Mouse (Mus musculus) fibroblast of lung, adult 2 months (primary cell): ENCODE measurements around the gene Itgb8.

Experiments
- DNase-seq: peaks from one replicate; pipeline ENCODE4 v3.0.0-alpha.2; 2011; ENCODE audit warnings: low read depth

The Itgb8 gene

DNA sequence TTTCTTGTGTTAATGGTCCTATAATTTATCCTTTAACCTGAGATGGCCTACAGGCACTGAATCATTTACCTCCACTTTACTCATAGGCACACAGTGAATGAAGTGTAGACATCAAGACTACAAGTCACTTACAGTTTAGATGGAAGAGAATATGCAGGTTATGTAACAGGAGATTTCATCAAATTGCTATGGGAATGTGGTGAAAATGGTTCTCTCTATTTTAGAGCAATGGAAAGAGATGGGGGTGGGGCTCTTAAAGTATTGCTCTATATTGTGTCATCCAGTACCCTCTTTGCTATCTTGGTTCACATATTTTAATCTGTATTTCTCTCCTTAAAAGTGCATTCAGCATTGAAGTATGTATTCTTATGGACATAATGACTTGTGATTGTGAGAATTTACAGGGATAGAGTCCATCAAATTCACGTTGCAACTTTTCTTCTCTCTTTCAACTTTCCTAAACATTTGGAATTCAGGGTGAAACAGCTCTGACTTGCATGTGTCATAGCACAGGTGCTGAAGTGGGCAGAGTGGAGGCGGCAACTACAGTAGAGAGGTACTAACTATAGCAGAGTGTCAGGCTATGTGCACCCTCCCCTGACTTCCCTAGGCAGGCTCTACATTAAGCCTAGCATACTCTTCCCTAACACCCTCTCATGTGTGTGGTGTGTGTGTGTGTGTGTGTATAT lies 29.1 kb downstream of the Itgb8 start:
- no peak for DNase-seq

DNA sequence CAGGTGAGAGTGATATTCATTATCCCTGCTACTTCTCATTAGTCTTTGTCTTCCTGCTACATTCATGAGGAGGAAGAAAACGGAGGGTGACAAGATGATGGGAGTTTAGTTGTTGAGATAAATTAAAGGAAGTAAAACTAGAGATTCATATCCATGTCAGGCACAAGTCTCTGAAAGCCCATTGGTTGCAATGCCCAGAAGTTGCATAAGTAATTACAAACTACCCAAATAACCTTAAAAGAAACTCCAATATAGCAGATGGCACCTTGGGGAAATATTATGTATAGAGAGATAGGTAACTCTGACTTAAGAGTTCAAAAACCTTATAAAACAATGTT lies 31.2 kb downstream of the Itgb8 start:
- DNase-seq: no peak

DNA sequence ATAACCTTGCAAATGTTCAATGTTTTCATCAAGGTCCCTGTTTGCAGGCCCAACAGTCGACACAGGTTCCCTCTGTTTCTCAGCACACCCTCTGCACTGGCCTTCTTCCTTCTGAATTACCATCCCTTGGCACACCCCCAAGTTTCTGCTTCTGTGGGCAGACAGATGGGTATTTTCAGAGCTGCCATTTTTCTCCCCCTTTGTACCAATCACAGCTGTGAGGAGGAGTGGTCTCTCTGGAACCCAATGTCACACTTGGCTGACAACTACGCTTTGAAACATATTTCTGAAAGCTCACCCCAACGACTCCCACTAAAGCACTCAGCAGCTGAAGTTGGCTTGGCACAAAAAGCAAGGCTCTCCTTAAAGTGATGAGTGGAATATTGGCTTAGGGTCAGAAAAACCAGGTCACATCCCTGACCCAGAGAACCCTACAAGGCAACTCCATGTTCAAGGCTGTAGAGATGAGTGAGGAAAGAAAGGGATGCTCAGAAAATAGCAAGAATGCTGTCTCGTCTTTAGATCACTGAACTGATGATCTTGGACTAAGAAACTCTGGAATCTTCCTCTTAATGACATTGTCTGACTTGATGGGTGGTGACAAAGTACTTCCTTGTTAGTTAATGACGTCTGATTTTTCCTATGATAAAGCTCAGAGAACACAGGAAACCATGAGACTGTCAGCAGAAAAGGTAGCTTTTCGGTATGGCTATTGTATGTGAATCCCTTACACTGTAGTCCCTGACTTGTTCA lies 31.7 kb downstream of the Itgb8 start:
- DNase-seq: no peak

DNA sequence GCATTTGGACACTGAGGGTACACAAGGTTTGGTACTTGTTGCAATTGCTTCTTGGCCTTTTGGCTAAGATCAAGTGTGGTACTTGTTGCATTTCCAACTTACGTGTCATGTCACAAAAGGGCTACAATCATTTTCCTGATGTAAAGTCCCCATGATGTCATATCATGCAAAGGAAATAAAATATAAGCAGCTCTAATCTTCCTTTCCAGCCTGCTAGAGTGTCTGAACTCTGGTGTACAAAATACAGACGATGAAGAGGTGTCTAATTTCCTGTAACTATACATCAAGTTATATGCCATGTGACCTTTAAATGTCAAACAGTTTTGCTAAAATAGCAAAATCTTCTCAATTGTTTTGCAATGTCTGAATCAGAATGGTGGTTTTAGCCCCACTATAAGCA lies 34.2 kb downstream of the Itgb8 start:
- no peak for DNase-seq

DNA sequence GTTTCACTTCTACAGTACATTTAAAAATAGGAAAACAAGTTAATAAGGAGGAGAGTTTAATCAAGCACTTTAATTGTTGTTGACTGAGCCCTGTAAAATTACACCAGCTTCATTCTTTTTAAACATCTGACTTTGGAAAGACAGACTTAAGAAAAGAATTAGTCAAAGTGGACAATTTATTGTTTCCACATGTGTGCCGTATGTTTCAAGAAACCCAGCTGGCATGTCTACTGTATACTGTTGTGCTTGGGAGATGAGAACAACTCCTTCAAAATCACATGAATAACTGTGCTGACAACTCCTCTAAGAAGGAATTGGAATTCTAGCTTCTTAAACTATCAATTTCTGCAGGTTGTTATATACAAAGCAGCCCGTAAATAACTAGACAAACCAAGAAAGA lies 35.8 kb downstream of the Itgb8 start:
- DNase-seq: no peak

DNA sequence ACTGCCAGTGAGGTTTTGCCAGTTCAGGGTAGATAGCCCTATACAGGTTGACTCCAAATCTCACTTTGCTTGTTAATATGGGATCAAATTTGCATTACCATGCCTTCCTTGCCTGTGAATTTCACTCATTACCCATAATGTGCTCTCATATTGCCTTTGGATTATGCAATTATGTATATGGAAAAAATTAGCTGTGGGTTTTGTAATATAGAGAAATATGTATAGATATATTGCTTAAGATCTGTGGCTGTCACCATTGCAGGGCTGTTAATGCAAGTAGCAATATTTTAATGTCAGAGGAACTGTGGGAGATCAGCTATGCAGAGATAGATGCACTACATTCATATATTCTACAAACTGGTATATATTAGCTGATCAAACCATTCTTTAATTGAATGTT lies 43.5 kb downstream of the Itgb8 start:
- DNase-seq: no peak

DNA sequence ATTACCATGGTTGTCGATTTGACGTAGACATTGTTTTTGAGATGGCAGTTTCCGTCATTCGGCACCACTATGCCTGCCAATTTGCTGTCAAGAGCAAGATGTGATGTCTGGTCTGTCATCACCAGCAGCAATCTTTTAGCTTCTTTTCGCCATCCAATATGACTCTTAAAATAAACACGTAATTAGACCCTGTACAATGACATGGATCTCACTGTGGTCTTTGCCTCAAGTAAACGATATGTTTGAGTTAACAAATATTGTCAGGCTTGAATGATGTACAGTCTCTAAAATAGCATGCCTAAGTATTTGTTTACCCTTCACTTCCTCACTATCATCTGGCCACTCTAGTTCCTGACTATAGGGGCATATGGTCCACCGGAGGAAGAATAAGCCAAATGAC lies 48.8 kb downstream of the Itgb8 start:
- no peak for DNase-seq

DNA sequence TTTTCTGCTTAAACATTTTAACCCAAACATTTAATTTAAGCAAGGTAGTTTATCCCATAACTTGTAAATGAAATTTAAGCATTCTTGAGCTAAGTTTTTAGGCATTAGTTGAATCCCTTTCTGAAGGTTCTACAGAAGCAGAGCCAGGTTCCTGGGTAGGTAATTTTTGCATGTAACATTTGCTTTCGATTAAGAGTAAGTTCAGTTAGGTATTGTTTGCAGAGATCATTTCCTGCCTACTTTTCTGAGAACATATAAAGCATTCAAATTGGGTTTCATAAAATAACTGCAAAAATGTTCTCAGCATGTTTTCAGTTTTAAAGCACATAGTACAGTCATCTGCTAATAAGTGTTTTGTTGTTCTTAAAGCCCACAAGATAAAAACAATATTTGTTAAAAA lies 53.2 kb downstream of the Itgb8 start:
- DNase-seq: no peak

DNA sequence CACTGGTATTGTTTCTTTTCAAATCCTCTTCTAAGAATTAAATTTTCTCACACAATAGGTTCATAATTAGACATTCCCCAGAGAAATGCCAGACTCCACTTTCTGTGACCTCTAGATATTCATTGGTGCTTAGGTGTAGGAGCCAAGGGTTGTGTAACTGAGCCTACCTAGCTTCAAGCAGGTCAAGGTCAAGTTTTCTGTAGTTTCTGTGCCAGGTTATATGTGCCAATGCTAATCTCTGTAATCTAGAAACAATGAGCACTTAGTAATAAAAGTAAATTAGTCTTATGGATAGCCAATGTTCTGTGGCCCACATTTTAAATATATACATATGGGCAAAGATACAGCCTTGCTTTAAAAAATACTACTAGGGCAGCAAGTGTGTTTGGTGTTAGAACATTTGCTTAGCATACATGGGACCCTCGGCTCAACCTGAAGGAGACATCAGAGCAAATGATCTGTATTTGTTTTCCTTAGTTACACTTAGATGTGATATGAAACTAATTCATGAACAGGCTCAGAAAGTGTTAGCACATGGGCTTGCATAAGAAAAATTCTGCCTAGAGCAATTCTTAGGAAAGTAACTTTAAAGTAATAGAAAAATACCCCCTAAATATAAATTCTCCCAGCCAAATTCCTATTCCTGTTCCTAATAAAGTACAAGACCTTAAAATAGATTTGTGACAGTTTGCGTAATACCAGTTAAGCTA lies 56.2 kb downstream of the Itgb8 start:
- no peak for DNase-seq

DNA sequence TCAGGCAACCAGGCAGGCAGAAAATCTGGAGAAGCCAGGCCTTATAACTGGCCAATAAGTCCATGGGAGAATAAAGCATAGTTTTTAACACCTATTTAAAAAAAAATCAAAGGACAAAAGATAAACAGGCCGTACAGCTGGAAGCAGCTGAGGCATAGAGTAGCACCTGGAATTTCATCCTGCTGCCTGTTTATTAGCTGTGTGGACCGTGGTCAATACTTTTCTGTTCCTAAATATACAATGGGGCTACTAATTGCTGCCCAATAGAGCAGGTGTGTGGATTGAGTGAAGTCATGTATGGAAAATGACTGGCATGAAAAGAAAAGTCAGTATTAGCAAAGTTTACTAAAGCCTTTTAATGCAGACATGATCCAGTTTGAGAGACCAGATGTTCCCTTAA lies 62.6 kb downstream of the Itgb8 start:
- no peak for DNase-seq

DNA sequence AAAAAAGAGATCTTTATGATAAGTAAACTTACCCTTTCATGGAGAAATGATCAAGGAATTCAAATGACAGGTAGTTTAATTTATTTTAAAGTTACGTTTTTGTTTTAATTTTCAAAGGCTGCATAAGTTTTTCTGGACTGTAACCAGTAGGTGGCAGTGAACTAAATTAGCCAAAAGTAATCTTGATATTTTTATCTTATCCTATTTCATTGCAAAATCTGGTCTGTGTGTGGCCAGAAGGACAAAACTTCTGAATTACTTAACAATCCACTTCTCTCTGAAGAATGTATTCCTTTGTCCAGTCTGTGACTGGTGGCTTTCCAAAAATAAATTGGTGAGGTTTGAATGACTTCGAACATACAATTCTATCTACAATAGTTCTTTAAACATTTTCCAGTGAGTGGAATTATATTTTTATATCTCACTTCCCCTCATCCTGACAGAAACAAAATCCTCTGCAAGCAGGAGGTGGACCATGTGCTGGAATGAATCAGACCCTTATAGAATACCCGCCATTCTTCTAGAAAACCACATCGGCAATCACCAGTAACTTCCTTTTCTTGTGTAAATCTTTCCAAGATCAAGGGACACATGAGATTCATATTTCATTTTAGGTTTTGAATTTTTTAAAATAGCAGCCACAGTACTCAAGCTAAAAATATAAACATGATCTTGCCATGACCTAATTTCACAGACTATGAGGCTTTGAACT lies 68.6 kb downstream of the Itgb8 start:
- no peak for DNase-seq

DNA sequence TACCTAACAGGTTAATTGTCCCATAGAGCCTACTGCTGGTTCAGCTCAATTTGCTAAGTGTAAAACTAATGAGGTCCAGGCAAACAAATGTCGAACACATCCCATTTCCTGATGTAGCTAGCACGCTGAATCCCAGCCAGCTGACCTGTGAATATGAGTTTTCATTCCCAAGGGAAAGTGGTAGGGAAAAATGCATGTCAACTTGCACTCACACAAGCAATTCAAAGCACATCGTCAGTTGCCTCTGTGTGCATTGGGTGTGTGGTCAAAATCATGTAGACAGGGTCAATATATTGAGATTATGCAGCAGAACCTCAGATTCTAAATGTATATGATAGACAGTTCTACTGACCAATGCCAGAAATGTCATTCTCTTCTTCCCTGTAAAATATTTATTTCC lies 69.5 kb downstream of the Itgb8 start:
- no peak for DNase-seq

DNA sequence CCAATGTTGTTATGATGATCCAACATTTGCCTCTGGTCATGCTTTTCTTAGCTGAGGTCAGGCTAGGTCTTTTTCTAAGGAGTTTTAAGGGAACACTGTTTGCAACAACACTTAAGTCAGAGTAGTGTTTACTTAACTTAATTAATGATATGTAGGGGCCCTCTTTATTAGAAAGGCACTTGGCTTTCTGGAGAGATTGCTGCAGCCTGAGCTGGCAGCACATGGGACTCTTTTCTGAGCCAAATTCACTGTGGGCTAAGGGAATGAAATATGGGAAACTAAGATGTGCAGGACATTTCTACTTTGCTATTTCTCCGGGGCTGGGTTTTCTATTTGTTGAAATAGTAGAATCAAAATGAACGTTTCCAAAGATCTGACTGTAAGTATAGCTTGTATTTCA lies 73.5 kb downstream of the Itgb8 start:
- DNase-seq: peak; percentile 40

DNA sequence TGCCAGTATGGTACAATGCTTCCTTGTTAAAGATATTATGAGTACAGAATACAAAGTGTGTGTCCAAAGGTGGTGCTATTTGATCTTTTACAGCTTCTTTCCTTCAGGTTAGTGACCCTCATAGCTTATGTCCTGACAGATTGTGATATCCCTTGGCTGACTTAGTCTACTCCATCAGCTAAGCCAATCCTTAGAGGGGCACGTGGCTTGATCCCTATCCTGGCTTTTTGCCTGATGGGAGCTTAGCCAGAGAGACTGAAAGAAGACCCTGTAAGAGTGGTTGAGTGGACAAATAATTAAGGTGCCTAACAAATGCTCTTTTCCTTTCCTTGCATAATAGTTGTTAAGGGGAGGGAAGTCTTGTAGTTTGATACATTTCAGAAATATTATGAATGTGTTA lies 73.9 kb downstream of the Itgb8 start:
- no peak for DNase-seq

DNA sequence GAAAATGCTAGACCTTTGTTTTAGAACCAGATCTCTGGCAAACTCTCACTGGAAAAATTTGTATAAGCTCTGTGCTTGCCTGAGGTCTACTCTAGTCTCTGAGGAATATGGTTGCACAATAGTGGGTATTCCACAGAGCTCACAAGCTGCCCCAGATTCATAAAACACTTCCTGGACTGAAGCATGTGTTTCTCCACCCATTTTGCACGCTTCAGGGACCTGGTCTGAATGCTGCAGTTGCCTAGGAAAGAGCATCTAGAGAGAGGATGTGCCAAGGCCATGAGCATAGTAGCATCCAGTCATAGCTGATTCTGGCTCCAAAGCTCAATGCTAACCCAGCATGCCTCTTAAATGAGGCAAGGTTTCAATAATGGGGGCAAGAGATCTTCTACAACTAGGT lies 74.4 kb downstream of the Itgb8 start:
- peak; percentile 51 for DNase-seq

DNA sequence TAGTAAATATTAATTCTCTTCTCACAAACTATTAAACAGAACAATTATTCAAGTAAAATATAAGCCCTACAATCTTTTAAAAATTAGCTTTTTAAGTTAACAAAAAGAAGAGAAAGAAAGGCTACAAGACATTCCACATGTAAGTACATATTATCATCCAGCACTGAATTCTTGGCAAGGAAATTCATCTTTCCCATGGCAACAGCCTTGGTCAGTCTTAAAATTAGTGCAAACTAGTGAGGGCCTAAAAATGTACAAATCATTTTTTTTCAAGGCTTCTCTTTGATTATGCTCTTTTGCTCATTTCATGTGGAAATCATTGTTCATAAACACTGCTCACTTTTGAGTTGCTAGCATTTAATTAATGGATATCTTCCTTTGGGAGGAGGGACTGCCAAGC lies 77.8 kb downstream of the Itgb8 start:
- no peak for DNase-seq

DNA sequence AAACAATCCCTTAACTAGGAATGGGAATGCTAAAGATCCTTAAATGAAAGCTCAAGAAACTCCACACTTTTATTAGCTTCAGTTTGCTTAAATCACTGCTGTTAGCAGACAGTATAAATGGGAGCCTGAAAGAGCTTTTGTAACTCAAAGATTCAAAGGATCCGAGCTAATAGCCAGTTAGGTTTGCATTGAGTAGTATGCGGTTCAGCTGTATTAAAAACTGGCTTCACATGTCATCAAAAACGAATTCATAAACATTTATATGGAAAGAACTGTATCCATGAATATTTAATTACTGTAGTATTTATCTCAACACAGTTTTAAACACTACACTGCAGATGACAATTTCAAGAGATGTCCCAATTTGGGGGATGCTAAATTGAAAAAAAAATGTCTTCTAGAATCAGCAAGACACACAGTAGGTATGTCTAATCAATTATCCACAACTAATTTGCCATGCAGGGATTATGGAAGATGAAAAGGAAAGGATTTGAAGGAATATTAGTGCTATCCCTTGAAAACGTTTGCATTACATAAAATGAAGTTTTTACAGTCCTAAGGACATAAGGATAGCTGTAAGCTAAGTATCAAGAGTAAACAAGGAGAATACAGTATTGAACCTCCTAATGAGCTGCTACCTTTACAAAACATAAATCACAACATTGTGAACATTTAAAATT lies 79.2 kb downstream of the Itgb8 start:
- no peak for DNase-seq

DNA sequence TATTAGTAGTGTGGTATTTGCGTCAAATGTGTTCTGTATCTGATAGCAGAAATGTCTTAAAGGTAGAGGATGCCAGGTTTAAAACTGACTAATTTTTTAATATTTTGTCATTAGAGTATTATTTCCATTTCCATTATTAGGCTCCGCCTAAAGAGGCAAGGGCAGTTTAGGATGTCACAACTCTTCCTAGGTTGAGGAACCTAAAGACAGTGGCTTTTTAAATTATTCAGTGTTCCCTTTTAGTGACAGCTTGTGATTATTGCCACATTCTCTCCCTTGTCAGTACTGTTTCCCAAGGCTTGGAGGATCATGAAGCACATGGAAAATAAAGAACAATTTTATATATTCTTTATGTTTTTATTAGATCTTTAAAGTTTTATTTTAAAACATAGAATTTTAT lies 80.9 kb downstream of the Itgb8 start:
- no peak for DNase-seq

DNA sequence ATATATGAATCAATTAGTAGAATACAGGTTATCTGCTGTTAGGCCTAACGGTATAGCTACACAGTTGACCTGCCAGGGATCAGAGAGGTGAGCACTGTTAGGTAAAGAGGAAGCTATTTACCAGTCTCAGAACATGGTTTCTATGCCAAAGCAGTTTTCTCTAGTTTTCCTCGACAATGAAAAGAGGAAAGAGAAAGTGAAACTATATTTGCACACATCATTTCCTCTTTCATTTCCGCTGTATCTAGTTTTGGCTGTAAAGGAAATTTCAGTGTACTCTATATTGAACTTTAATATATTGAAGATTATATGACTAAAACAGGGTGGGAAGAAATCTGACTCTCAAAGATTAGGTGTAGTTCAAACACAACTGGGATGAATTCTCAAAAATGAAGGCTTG lies 81.5 kb downstream of the Itgb8 start:
- DNase-seq: no peak

DNA sequence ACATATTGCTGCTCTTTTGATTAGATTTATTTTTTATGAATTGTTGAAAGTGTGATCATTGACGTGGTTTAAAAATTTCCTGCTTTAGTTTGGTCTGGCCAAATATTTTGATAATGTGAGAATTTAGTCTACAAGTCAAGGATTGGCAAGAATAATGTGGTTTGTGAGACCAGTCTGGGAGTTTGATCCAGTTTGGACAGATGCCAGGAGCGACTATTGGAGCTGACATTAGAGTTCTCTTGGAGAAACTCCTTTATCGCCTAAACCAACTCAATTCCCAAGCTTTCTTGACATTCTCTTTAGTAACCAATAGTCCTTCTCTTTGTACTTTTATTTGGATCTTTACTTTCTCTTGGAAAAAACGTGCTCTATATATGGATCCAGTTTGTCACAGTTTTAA lies 83.0 kb downstream of the Itgb8 start:
- peak; percentile 86 for DNase-seq

DNA sequence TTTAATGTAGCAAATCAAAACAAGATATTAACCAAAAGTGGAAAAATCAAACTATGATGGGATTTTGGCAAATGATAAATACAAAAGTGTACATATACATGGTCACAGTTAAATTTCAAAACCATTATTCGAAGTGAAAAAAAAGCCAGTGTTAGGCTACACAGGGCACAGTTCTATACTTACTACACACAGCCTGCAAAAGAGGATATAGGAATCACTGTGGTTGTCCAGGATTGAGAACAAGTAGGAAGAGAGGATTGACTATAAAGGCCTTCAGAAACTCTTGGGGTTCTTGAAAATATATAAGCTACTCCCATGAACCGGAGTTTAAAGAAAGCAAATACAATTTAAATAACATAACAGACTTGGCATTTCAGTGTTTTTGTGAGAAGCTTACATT lies 87.6 kb downstream of the Itgb8 start:
- no peak for DNase-seq

DNA sequence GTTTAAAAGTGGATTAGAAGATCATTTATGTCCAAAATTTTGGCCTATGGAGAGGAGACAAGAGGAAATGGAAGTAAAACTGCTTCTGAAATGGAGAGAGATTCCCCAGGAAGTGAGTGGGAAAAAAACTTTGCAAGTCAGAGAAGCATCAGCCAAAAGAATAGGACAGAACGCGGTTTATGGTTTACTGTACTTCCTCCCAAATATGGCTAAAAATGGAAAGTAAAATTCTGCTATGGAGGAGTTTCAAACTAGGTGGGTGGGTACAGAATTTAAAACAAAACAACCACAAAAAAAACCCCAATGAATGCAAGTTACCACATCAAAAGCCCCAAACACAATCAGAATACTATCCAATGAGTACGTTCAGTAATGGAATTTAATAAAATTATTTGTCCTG lies 90.8 kb downstream of the Itgb8 start:
- no peak for DNase-seq
